Mouse (Mus musculus): ENCODE measurements at regions not wholly inside any gene's neighbourhood (a gene's known extent, or its start where the extent isn't known, plus 50 kb on each side); places are given as distances from the start of the nearest gene placed in this dataset.

GRCm38 (mm10) chr9:13919739-13920410 lies 92.4 kb downstream of the Fam76b start:
- ATAC-seq = no peak
- H3K9me3 ChIP-seq (ENCODE audit: control insufficient read depth, low read length) = no peaks in the 10 kb centered on the region
- 74% methylated on average over 9 of the region's 9 CpGs for WGBS
- H3K4me1 ChIP-seq (ENCODE audit: control insufficient read depth, insufficient read depth, low read length) = no peaks in the 10 kb centered on the region
- no peak overlapping the region for H3K4me2 ChIP-seq (ENCODE audit: low read depth, low read length)
- no peaks in the 10 kb centered on the region for H3K36me3 ChIP-seq (ENCODE audit: control insufficient read depth, insufficient read depth, low read length)
- H3K9ac ChIP-seq (ENCODE audit: low read depth, low read length) = no peak overlapping the region
- no peaks in the 10 kb centered on the region for H3K27me3 ChIP-seq (replicated peaks; ENCODE audit: control insufficient read depth, insufficient read depth, low read length)
- no peak overlapping the region for H3K4me3 ChIP-seq (ENCODE audit: low read length)
- no peak overlapping the region for H3K27ac ChIP-seq (ENCODE audit: low read length)

GRCm38 (mm10) chr9:13920623-13921022 lies 93.1 kb downstream of the Fam76b start:
- no peaks in the 10 kb centered on the region for H3K27me3 ChIP-seq (replicated peaks; ENCODE audit: control insufficient read depth, insufficient read depth, low read length)
- no peak overlapping the region for H3K27ac ChIP-seq (ENCODE audit: low read length)
- no peak for ATAC-seq
- no peak overlapping the region for H3K9ac ChIP-seq (ENCODE audit: low read depth, low read length)
- H3K4me3 ChIP-seq (ENCODE audit: low read length) = no peak overlapping the region
- H3K36me3 ChIP-seq (ENCODE audit: control insufficient read depth, insufficient read depth, low read length) = no peaks in the 10 kb centered on the region
- 72% methylated on average over 1 of the region's 1 CpGs for WGBS
- H3K4me2 ChIP-seq (ENCODE audit: low read depth, low read length) = no peak overlapping the region
- H3K9me3 ChIP-seq (ENCODE audit: control insufficient read depth, low read length) = no peaks in the 10 kb centered on the region
- no peaks in the 10 kb centered on the region for H3K4me1 ChIP-seq (ENCODE audit: control insufficient read depth, insufficient read depth, low read length)

GRCm38 (mm10) chr9:13932001-13932508 lies 104.5 kb downstream of the Fam76b start:
- Histone ChIP-seq H3K4me2 (ENCODE audit: low read depth, low read length) (no peak overlapping the region), H3K27ac (ENCODE audit: low read length) (no peak overlapping the region), H3K36me3 (ENCODE audit: control insufficient read depth, insufficient read depth, low read length) (no peaks in the 10 kb centered on the region), H3K4me1 (ENCODE audit: control insufficient read depth, insufficient read depth, low read length) (no peaks in the 10 kb centered on the region), H3K4me3 (ENCODE audit: low read length) (no peak overlapping the region), H3K9me3 (ENCODE audit: control insufficient read depth, low read length) (no peaks in the 10 kb centered on the region), H3K9ac (ENCODE audit: low read depth, low read length) (no peak overlapping the region), H3K27me3 (replicated peaks; ENCODE audit: control insufficient read depth, insufficient read depth, low read length) (no peaks in the 10 kb centered on the region)
- WGBS = 25% methylated on average over 6 of the region's 6 CpGs
- ATAC-seq = no peak

DNA sequence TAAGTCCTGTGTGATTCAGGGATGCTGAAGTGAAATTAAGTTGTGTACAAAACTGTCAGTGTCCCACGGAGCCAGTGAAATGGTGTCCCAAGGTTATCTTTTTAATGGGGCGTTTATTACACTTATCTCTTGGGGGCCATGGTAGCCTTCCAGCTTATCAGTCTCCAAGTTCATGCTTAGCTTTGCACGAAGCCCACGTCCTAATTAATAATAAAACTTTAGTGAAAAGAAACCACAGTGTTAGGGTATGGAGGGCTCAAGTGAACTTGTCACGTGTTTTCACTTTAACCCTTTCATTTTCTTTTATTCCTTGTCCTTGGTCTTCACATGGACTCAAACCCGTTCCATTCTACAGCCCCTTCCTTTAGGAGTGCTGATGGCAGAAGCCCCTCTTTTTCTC lies 105.9 kb downstream of the Fam76b start:
- whole genome bisulfite sequencing = 46% methylated on average over 6 of the region's 6 CpGs
- Histone ChIP-seq H3K27me3 (replicated peaks; ENCODE audit: control insufficient read depth, insufficient read depth, low read length) (no peaks in the 10 kb centered on the region), H3K36me3 (ENCODE audit: control insufficient read depth, insufficient read depth, low read length) (no peaks in the 10 kb centered on the region), H3K27ac (ENCODE audit: low read length) (no peak overlapping the region), H3K4me1 (ENCODE audit: control insufficient read depth, insufficient read depth, low read length) (no peaks in the 10 kb centered on the region), H3K4me3 (ENCODE audit: low read length) (no peak overlapping the region), H3K9me3 (ENCODE audit: control insufficient read depth, low read length) (no peaks in the 10 kb centered on the region), H3K9ac (ENCODE audit: low read depth, low read length) (no peak overlapping the region), H3K4me2 (ENCODE audit: low read depth, low read length) (no peak overlapping the region)
- ATAC-seq = peak; percentile 52; the same call in 1 of the 2 replicates

DNA sequence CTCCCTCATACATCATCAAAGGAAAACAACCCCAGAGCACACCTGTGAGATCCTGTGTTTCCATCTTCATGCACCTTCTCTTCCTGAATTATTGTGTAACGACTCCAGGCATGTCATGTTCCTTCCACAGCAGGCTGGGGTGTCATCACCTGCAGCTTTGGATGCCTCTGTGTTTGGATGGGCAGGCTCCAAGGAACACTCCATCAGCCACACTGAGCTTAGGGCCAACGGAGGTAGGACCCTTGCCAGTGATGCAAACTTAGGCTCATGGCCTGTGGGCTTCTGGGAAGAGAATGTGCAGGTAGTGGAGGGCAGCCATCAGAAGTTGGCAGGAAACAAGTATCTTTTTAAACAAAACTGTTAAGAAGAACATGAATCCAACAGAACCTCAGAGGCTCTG lies 109.8 kb downstream of the Fam76b start:
- Histone ChIP-seq H3K4me2 (ENCODE audit: low read depth, low read length) (no peak overlapping the region), H3K27me3 (replicated peaks; ENCODE audit: control insufficient read depth, insufficient read depth, low read length) (no peaks in the 10 kb centered on the region), H3K27ac (ENCODE audit: low read length) (no peak overlapping the region), H3K36me3 (ENCODE audit: control insufficient read depth, insufficient read depth, low read length) (no peaks in the 10 kb centered on the region), H3K9me3 (ENCODE audit: control insufficient read depth, low read length) (no peaks in the 10 kb centered on the region), H3K4me3 (ENCODE audit: low read length) (no peak overlapping the region), H3K4me1 (ENCODE audit: control insufficient read depth, insufficient read depth, low read length) (no peaks in the 10 kb centered on the region), H3K9ac (ENCODE audit: low read depth, low read length) (no peak overlapping the region)
- ATAC-seq = no peak
- 75% methylated on average over 2 of the region's 2 CpGs for WGBS

GRCm38 (mm10) chr9:13946519-13946918 lies 119.0 kb downstream of the Fam76b start:
- Histone ChIP-seq H3K9ac (ENCODE audit: low read depth, low read length) (no peak overlapping the region), H3K36me3 (ENCODE audit: control insufficient read depth, insufficient read depth, low read length) (no peaks in the 10 kb centered on the region), H3K27me3 (replicated peaks; ENCODE audit: control insufficient read depth, insufficient read depth, low read length) (no peaks in the 10 kb centered on the region), H3K27ac (ENCODE audit: low read length) (no peak overlapping the region), H3K4me1 (ENCODE audit: control insufficient read depth, insufficient read depth, low read length) (no peaks in the 10 kb centered on the region), H3K4me3 (ENCODE audit: low read length) (no peak overlapping the region), H3K4me2 (ENCODE audit: low read depth, low read length) (no peak overlapping the region), H3K9me3 (ENCODE audit: control insufficient read depth, low read length) (no peaks in the 10 kb centered on the region)
- ATAC-seq = no peak
- 56% methylated on average over 3 of the region's 3 CpGs for whole genome bisulfite sequencing

DNA sequence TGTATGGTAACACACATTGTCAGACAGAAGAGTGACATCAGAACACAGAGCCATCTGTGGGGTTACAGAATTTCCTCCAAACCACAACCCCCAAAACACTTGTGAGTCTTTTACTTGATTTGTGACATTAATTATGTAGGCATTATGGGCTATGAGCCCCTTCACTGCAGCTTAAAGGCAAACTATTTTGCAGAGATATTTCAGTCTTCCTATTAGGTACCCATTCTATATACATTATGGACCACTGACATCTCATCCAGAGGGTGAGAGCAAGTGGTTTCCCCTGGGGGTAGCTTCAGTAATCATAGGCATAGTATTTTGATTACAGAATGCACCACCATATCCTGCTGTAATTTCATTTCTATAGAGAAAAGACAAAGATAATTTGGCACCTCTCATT lies 124.6 kb downstream of the Fam76b start:
- Histone ChIP-seq H3K4me2 (ENCODE audit: low read depth, low read length) (no peak overlapping the region), H3K36me3 (ENCODE audit: control insufficient read depth, insufficient read depth, low read length) (no peaks in the 10 kb centered on the region), H3K4me1 (ENCODE audit: control insufficient read depth, insufficient read depth, low read length) (no peaks in the 10 kb centered on the region), H3K9me3 (ENCODE audit: control insufficient read depth, low read length) (no peaks in the 10 kb centered on the region), H3K27ac (ENCODE audit: low read length) (no peak overlapping the region), H3K4me3 (ENCODE audit: low read length) (no peak overlapping the region), H3K27me3 (replicated peaks; ENCODE audit: control insufficient read depth, insufficient read depth, low read length) (no peaks in the 10 kb centered on the region), H3K9ac (ENCODE audit: low read depth, low read length) (no peak overlapping the region)
- no peak for ATAC-seq

GRCm38 (mm10) chr9:13963140-13963763 lies 135.7 kb downstream of the Fam76b start:
- Histone ChIP-seq H3K4me1 (ENCODE audit: control insufficient read depth, insufficient read depth, low read length) (no peaks in the 10 kb centered on the region), H3K9ac (ENCODE audit: low read depth, low read length) (no peak overlapping the region), H3K4me3 (ENCODE audit: low read length) (no peak overlapping the region), H3K4me2 (ENCODE audit: low read depth, low read length) (no peak overlapping the region), H3K9me3 (ENCODE audit: control insufficient read depth, low read length) (no peaks in the 10 kb centered on the region), H3K27ac (ENCODE audit: low read length) (no peak overlapping the region), H3K27me3 (replicated peaks; ENCODE audit: control insufficient read depth, insufficient read depth, low read length) (no peaks in the 10 kb centered on the region), H3K36me3 (ENCODE audit: control insufficient read depth, insufficient read depth, low read length) (no peaks in the 10 kb centered on the region)
- no peak for ATAC-seq
- 73% methylated on average over 7 of the region's 7 CpGs for WGBS

GRCm38 (mm10) chr9:13963796-13964195 lies 136.3 kb downstream of the Fam76b start:
- H3K4me1 ChIP-seq (ENCODE audit: control insufficient read depth, insufficient read depth, low read length) = no peaks in the 10 kb centered on the region
- H3K4me3 ChIP-seq (ENCODE audit: low read length) = no peak overlapping the region
- no peaks in the 10 kb centered on the region for H3K36me3 ChIP-seq (ENCODE audit: control insufficient read depth, insufficient read depth, low read length)
- no peaks in the 10 kb centered on the region for H3K27me3 ChIP-seq (replicated peaks; ENCODE audit: control insufficient read depth, insufficient read depth, low read length)
- 71% methylated on average over 3 of the region's 3 CpGs for WGBS
- H3K4me2 ChIP-seq (ENCODE audit: low read depth, low read length) = no peak overlapping the region
- no peaks in the 10 kb centered on the region for H3K9me3 ChIP-seq (ENCODE audit: control insufficient read depth, low read length)
- no peak overlapping the region for H3K9ac ChIP-seq (ENCODE audit: low read depth, low read length)
- no peak for ATAC-seq
- H3K27ac ChIP-seq (ENCODE audit: low read length) = no peak overlapping the region

All from intestine, embryonic 16.5 days (tissue).